Mouse (Mus musculus): ENCODE data around the gene Kcnip4.

GRCm38 (mm10) chr5:49285455-49286135, 239.1 kb downstream of the Kcnip4 start:
- no peak for TF ChIP-seq CTCF (IDR thresholded peaks at IDR 0.05; ENCODE audit: borderline replicate concordance, control insufficient read depth, extremely low read depth, insufficient read depth, low read length, poor library complexity)
- no peak for TF ChIP-seq POLR2A (IDR thresholded peaks at IDR 0.05; ENCODE audit: control insufficient read depth, extremely low read depth, insufficient read depth, low read length, poor library complexity)

Measured in thymus, adult 2 months (tissue).